Mouse (Mus musculus) left cerebral cortex, adult 18-20 months (tissue): ENCODE measurements around the gene Lpp. TPM values are rescaled to one million over a fixed set of nuclear protein-coding genes. Genes with fewer than 3 reads are reported as not detected.
A peak's percentile ranks its signal among the peaks of the same experiment; 100 is the strongest.

Experiments
- DNase-seq, 2 experiments: peaks; one replicate each; pipeline ENCODE4 v3.0.0; 2021 to 2022; ENCODE audit warnings: low spot score in 2 of 2, mixed read lengths in 1 of 2
- total RNA-seq, 2 experiments: library from RNA; stranded (reverse); gene quantifications; 2 replicates each; pipeline ENCODE4 v1.2.3; 2021

Gene Lpp
- total RNA-seq, 2 experiments from 2014 or later: 5.0 to 6.2 TPM

- DNase-seq: no peak
These were observed 446.8 kb downstream of the Lpp start for GRCm38 (mm10) chr16:24840073-24840472.

DNA sequence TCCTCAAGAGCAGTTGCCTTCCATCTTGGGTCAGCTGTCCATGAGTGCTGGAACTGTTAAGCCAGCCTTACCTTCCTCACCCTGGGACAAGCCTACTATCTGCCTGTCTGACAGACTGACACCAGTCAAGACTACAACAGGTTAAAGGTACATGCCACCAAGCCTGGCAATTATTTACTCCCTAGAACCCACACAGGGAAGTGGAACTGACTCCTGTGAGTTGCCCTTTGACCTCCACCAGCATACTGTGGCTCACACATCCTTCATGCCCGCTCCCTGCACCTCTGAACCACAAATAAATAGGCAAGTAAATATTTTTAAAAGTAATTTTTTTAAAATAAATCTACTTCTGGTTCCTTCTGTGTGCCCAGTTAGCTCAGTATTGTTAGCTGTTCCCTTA lies 452.8 kb downstream of the Lpp start:
- no peak for DNase-seq

- no peak for DNase-seq
These were observed 466.3 kb downstream of the Lpp start for GRCm38 (mm10) chr16:24859509-24860140.

- DNase-seq: no peak
These were observed 467.1 kb downstream of the Lpp start for GRCm38 (mm10) chr16:24860445-24860844.

- no peak for DNase-seq
These were observed 468.1 kb downstream of the Lpp start for GRCm38 (mm10) chr16:24861374-24861773.

GRCm38 (mm10) chr16:24874235-24874634 lies 480.9 kb downstream of the Lpp start:
- no peak for DNase-seq

GRCm38 (mm10) chr16:24875661-24876060 lies 482.4 kb downstream of the Lpp start:
- DNase-seq: no peak

DNA sequence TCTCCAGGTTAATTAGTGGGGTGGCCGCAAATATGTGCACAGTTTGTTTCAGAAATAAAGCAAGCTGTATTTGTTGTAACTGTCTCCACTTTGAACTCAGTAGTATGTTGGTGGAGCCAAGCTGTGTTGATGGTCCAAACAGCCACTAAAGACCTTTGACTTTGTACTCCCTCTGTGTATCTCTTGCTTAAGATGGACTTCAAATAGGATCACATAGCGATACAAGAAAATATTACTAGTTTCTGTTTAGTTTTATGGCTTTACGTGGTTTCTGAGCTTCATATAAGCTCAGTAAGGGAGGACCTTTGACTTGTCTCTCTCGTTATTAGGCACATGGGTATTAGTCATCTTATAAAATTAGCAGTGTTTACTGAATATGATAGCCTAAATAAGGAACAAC lies 485.7 kb downstream of the Lpp start:
- DNase-seq: no peak

GRCm38 (mm10) chr16:24880698-24881097 lies 487.4 kb downstream of the Lpp start:
- DNase-seq: peak in 1 of 2 experiments; percentile 19

DNA sequence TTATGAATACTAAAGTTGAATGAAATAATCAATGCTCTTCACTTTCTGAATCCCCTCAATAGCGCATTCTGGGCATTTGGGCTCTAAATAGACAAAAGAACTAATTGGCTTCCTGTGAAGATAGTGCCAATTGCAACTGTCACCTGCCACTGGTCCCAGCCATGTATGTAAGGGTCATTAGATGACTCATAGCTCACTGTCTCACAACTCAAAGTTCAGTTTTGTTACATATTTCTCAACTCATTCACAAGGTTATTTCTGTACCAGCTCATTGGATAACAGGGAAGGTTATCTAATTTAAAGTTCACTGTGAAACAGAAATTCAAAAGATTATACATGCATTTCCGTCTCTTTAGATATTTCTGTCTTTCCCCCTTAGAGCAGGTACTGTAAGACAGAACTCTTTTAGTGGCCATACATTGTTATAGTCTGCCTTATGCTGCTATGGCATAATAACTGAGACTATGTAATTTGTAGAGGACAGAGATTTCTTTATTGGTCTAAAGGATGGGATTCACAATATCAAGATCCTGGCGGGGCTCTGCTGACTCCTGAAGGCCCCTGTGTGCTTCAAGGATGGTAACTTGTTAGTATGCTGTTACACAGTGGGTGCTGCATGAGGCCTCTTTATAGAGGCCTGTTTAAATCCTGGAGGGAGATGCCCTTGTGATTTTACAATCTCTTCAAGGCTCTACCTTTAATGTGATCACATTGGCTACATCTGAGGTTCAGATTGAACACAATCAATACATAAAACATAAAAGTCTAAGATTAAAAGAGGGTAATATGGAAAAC lies 488.9 kb downstream of the Lpp start:
- no peak for DNase-seq

GRCm38 (mm10) chr16:24884017-24884416 lies 490.7 kb downstream of the Lpp start:
- no peak for DNase-seq

DNA sequence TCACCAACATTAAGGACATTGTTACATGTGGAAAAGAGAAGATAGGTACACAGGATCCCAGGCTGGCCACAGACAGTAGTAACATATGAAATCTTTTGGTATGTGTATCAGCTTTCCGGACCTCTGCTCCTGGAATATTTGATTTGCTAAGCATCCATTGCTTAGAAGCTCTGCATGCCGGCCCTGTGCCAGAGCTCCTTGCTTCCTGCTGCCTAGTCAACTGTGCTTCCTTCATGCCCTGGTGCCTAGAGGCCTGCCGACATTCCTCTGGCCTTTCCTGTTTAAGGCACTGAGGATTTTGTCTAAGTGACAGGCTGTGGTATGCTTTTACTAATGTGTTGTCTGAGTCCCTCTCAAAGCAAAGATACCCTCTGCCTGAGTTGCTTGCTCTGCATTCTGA lies 493.0 kb downstream of the Lpp start:
- no peak for DNase-seq

- DNase-seq: no peak
These were observed 493.6 kb downstream of the Lpp start for GRCm38 (mm10) chr16:24886943-24887342.

- DNase-seq: no peak
These were observed 498.1 kb downstream of the Lpp start for GRCm38 (mm10) chr16:24891453-24891852.

DNA sequence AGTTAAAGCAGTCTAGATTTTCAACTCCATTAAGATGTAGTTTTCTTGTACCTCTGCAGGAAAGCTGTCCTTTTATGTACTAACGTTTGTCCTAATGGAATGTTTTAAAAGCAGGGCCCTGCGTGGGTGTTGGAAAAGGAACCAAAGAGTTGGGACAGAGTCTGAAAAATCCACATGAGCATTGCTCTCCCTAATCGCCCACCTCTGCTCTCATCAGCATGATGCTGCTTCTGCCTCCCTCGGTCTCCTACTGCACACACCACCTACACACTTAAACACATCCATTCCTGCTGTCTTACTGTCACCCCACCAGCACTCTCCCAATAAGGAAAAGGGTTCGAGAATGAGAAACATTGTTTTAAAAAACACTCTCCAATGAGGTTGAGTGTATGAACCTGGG lies 501.9 kb downstream of the Lpp start:
- peak in 1 of 2 experiments; percentile 33 for DNase-seq

- no peak for DNase-seq
These were observed 504.3 kb downstream of the Lpp start for GRCm38 (mm10) chr16:24897641-24898040.

DNA sequence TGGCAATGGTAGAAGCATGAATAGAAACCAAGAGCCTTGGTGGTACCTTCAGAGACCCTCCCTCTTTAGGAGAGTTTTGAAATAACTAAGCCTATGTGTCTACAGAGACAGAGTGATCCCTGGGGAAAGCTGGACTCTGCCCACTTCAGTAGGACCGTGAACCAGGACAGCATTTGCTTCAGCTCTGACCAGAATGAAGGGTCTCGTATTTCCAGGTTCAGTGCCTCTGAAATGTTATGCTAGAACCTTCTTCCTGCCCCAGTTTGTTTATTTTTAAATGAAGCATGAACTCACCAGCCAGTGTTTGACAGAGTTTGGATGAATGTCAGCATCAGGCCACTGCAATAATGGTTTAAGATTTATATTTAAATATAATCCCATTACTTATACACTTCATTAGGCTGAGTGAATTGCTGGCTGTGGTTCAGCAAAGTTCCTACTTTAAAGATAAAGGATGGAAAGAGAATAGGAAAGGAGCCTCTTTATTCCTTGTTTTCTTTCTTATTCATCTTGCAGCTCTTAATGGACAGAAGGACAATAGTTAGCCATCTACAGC lies 507.0 kb downstream of the Lpp start:
- no peak for DNase-seq

GRCm38 (mm10) chr16:24901139-24901859 lies 508.0 kb downstream of the Lpp start:
- DNase-seq: no peak

GRCm38 (mm10) chr16:24902111-24902510 lies 508.8 kb downstream of the Lpp start:
- no peak for DNase-seq

GRCm38 (mm10) chr16:24908926-24909325 lies 515.6 kb downstream of the Lpp start:
- peak in 1 of 2 experiments; percentile 14 for DNase-seq

DNA sequence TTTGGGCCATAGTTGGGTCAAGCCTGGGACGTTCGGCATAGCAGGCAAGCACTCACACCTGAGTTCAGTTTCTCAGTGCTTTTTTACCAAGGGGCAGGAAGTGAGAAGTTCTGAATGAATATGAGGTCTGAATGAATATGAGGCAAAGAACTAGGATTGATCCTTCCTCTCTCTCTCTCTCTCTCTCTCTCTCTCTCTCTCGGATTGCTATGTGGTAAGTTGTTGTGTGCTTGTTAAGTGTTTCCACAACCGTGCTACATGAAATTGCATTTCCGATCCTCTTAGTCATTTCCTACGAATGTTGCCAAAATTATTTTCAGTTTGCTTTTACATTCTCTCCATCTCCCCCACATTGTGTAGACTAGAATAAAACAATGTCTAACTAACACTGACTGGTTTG lies 517.0 kb downstream of the Lpp start:
- DNase-seq: no peak

- no peak for DNase-seq
These were observed 517.5 kb downstream of the Lpp start for GRCm38 (mm10) chr16:24910834-24911233.
